Mouse (Mus musculus): Measurements from ENCODE around the gene Cox19. TPM values are rescaled to one million over a fixed set of nuclear protein-coding genes. Genes with fewer than 3 reads are reported as not detected.

Cox19 gene
- polyA plus RNA-seq, 1 experiment from 2014 or later: 68.5 TPM

DNA sequence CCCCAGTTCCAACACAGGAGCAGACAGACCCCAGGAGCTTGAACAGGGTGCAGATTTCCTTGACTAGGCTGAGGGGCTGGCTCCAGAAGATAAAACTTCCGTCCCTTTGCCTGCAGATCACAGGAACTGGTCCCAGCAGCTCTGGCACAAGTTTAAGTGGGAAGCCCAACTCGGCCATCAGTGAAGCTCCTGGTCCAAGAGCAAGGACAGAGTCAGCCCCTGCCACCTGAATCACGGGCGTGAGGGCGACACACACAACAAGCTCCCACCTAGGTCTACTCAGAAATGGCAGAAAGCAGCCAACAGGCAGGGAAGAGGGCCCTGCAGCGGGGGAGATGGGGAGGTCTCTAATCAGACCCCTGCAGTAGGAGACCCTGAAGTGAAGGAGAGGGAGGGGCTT is 19.1 kb upstream of the Cox19 start:
- 56% methylated on average over 6 of the region's 6 CpGs for WGBS (ENCODE audit: insufficient replicate concordance)
- H3K9me3 ChIP-seq (replicated peaks): no peaks in the 10 kb centered on the region
- peak overlapping the region; percentile 100 for H3K27ac ChIP-seq
- no peak for DNase-seq
- H3K9ac ChIP-seq: peak overlapping the region; percentile 93
- H3K4me3 ChIP-seq (replicated peaks): peak overlapping the region; percentile 72; the same call in 1 of the 2 replicates
- H3K36me3 ChIP-seq: no peaks in the 10 kb centered on the region
- no peaks in the 10 kb centered on the region for H3K27me3 ChIP-seq
- peak overlapping the region; percentile 93 for H3K4me2 ChIP-seq
- H3K4me1 ChIP-seq (replicated peaks): peaks cover 93% of the 10 kb centered on the region
- ATAC-seq (ENCODE audit: low read depth): no peak

DNA sequence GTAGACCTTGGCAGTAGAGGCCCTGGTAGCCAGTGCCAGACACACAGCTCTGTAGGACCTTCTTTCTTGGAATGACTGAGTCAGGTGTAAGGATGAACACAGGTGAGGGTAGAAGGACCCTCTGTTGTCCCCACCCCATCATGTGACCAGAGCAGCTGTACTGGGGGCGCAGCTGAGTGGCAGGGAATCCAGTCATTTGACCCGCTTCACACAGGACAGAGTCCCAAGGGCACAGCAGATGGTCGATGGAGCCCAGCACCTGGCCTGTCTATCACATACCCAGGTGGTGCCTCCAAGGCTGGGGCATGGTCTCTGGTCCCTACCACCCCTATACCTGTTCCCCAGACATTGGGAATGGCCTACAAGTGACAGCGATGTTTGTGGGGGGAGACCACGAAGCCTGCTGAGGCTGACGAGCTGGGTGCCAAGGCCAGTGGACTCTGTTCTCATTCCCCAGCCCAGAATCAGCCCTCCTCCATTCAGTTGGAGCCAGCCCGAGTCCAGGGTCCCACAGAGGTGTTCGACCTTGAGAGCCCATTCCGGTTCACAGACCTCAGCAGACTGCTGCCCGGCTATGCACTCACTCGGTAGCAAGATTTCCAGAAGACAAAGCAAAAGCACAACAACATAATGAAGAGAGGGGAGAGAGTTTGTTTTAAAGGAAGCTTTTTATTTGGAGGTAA is 17.6 kb upstream of the Cox19 start:
- DNase-seq: no peak
- Histone ChIP-seq H3K9me3 (replicated peaks) (no peaks in the 10 kb centered on the region), H3K4me2 (no peak overlapping the region), H3K27ac (peak overlapping the region; percentile 66), H3K27me3 (no peaks in the 10 kb centered on the region), H3K9ac (no peak overlapping the region), H3K4me1 (replicated peaks) (peaks cover 92% of the 10 kb centered on the region), H3K36me3 (peaks cover 1% of the 10 kb centered on the region; the same call in 1 of the 2 replicates), H3K4me3 (replicated peaks) (no peak overlapping the region)
- ATAC-seq (ENCODE audit: low read depth): no peak
- WGBS (ENCODE audit: insufficient replicate concordance): 80% methylated on average over 11 of the region's 11 CpGs

DNA sequence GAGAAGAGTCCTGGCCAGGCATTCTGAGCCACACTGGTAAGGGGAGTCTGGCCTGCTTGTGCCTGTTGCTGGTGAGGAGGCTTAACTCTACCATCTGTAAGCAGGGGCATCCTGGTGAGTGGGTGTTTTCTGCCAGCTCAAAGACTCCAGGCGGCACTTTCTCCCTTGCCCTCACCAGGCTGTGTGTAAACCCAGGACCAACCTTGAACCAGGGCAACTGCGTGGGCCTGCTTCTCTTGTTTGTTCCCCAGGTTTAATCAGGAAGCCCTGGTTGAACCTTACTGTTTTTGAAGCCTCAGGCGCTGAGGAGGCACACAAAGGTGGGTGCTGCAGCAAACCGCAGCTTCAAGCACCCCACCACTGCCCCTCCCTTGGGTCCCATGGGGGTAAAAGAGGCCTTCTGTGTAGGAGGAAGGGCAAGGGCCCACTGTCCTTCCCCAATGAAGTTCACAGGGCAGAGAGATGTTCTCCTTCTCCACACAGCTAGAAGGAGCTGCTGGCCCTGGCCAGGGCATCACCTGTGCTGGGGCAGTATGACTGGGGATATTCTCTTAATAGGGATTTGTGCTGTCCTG is 16.8 kb upstream of the Cox19 start:
- Histone ChIP-seq H3K9me3 (replicated peaks) (no peaks in the 10 kb centered on the region), H3K4me1 (replicated peaks) (peaks cover 84% of the 10 kb centered on the region), H3K9ac (0 out of 2 replicates have a peak overlapping the region, but pooled peaks have one; percentile 13), H3K4me3 (replicated peaks) (no peak overlapping the region), H3K27ac (peak overlapping the region; percentile 66), H3K27me3 (no peaks in the 10 kb centered on the region), H3K36me3 (peaks cover 5% of the 10 kb centered on the region), H3K4me2 (no peak overlapping the region)
- 75% methylated on average over 4 of the region's 4 CpGs for WGBS (ENCODE audit: insufficient replicate concordance)
- DNase-seq (no peak), ATAC-seq (ENCODE audit: low read depth) (no peak)

DNA sequence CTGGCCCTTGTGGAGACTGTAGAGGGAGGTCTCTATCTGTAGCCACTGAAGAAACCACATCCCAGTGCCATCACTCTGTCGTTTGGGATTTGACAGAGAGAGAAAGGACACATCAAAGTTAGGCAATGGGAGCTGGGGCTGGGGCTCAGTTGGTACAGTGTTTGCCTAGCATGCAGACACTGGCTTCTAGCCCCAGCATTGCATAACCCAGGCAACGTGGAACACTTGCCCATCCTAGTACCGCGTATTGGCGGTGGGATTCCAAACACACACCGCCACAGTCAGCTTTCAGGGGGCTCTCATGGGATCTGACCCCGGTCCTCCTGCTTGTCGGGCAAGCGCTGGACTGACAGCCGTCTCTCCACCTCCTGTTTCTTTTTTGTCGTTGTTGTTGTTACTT is 15.3 kb upstream of the Cox19 start:
- Histone ChIP-seq H3K27ac (peak overlapping the region; percentile 66), H3K27me3 (no peaks in the 10 kb centered on the region), H3K36me3 (peaks cover 7% of the 10 kb centered on the region), H3K9ac (no peak overlapping the region), H3K9me3 (replicated peaks) (no peaks in the 10 kb centered on the region), H3K4me1 (replicated peaks) (peaks cover 73% of the 10 kb centered on the region), H3K4me2 (no peak overlapping the region), H3K4me3 (replicated peaks) (no peak overlapping the region)
- ATAC-seq (ENCODE audit: low read depth) (no peak), DNase-seq (no peak)
- 69% methylated on average over 11 of the region's 11 CpGs for WGBS (ENCODE audit: insufficient replicate concordance)

DNA sequence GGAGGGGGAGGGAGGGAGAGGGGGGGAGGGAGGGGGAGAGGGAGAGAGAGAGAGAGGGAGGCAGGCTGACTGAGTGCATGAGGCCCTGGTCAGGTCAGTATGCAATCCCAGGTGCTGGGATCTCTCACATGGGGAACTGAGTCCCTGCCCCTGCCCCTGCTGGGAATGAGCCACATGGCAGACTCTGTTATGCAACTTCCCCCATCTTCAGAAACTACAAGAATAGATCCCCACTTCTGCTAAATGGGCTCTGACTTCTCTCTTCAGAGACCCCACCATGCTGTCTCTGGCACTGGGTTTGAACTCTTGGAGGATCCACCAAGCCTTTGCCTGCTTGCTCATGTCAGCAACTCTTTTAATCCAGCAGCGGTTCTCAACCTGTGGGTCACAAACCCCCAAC is 14.6 kb upstream of the Cox19 start:
- ATAC-seq (ENCODE audit: low read depth): no peak
- 45% methylated on average over 1 of the region's 1 CpGs for WGBS (ENCODE audit: insufficient replicate concordance)
- Histone ChIP-seq H3K27me3 (no peaks in the 10 kb centered on the region), H3K9ac (no peak overlapping the region), H3K27ac (peak overlapping the region; percentile 66), H3K4me3 (replicated peaks) (no peak overlapping the region), H3K4me2 (no peak overlapping the region), H3K9me3 (replicated peaks) (no peaks in the 10 kb centered on the region), H3K4me1 (replicated peaks) (peaks cover 66% of the 10 kb centered on the region), H3K36me3 (peaks cover 7% of the 10 kb centered on the region)
- DNase-seq: no peak

DNA sequence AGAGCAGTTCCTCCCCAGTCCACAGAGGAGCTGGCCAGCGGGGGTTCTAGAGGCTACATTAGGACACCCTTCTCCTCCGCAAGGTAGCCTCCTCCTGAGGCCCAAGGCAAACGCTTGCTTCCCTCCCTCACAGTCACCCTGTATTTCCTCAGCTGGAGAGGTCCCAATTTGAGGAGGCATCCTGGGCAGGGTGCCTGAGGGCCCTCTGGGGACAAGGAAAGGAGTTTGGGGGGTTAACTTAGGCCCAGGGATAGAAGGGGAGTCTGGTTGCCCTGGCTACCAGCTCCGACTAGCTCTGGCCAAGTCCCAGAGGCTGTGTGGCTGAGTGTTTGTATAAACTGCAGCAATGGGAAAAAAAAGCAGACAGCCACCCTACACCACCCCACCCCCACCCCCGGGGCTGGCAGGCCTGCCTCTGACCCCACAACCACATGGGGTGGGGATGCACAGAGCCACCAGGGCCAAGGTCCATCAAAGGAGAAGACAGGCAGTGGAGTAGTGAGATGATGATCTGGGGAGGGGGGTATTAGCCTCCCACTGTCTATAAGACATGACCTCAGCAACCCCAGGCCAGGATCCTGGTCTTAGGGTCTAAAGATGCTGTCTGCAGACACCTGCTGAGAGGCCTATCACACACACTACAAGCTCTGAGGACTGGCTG is 13.8 kb upstream of the Cox19 start:
- DNase-seq (no peak), ATAC-seq (ENCODE audit: low read depth) (0 out of 2 replicates have a peak, but pooled peaks have one; percentile 8)
- Histone ChIP-seq H3K4me2 (peak overlapping the region; percentile 19), H3K4me1 (replicated peaks) (peaks cover 58% of the 10 kb centered on the region), H3K36me3 (peaks cover 12% of the 10 kb centered on the region), H3K9me3 (replicated peaks) (no peaks in the 10 kb centered on the region), H3K27me3 (no peaks in the 10 kb centered on the region), H3K4me3 (replicated peaks) (0 out of 2 replicates have a peak overlapping the region, but pooled peaks have one; percentile 5), H3K9ac (peak overlapping the region; percentile 46), H3K27ac (peak overlapping the region; percentile 83)
- 33% methylated on average over 5 of the region's 5 CpGs for WGBS (ENCODE audit: insufficient replicate concordance)

DNA sequence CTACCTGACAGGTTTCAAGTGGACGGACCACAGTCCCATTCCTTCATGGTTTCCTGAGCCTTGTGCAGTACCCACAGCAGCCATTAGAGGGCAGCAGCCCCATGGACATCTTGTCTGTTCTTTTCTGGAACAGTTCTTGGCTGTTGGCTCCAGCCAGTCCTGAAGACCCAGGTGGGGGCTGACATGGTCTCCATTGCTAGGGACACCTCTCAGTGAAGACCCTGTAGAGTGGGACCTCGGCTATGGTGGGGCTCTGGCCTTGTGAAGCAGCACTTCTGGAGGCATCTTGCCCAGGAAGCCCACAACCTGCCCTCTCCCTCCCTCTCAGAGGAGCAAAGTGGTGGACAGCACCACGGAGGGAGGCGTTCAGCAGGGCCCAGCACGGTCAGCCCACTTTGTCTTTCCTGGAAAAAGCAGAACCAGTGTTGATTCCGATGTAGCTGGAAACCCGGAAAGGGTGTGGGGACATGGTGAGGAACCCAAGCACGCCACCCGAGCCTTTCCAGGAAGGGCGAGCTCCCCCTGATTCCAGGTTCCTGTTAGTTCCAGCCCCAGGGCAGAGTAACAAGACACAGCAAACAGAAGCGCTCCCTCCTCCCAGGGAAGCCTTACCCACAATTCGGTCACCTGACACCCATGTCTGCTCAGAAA is 13.2 kb upstream of the Cox19 start:
- Histone ChIP-seq H3K36me3 (peaks cover 12% of the 10 kb centered on the region), H3K9me3 (replicated peaks) (no peaks in the 10 kb centered on the region), H3K27me3 (no peaks in the 10 kb centered on the region), H3K27ac (peak overlapping the region; percentile 83), H3K9ac (peak overlapping the region; percentile 46), H3K4me3 (replicated peaks) (no peak overlapping the region), H3K4me2 (peak overlapping the region; percentile 19; the same call in 1 of the 2 replicates), H3K4me1 (replicated peaks) (peaks cover 52% of the 10 kb centered on the region)
- DNase-seq (peak; percentile 75), ATAC-seq (ENCODE audit: low read depth) (peak; percentile 49)
- 13% methylated on average over 12 of the region's 12 CpGs for WGBS (ENCODE audit: insufficient replicate concordance)

DNA sequence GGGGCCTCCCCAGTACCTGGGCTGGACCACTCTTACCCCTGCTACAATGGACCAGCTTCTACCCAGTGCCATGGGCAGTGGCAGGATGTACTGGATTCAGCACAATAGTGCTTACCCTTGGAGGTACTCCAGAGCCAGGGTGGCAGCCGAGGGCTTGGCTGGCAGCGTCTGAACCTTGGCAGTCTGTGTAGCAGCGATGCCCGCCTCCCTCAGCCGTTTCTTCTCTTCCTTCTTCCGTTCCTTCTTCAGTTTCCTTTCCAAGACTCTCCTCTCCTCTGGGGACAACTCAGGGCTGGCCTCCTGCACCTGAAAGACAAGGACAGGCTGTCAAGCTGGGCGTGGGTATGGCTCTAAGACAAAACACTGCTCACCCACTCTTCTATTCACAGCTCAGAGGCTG is 12.6 kb upstream of the Cox19 start:
- H3K9me3 ChIP-seq (replicated peaks): no peaks in the 10 kb centered on the region
- H3K4me2 ChIP-seq: no peak overlapping the region
- H3K36me3 ChIP-seq: peaks cover 12% of the 10 kb centered on the region
- H3K27ac ChIP-seq: no peak overlapping the region
- WGBS (ENCODE audit: insufficient replicate concordance): 52% methylated on average over 7 of the region's 7 CpGs
- H3K27me3 ChIP-seq: no peaks in the 10 kb centered on the region
- ATAC-seq (ENCODE audit: low read depth) (no peak), DNase-seq (no peak)
- H3K4me3 ChIP-seq (replicated peaks): no peak overlapping the region
- peaks cover 48% of the 10 kb centered on the region for H3K4me1 ChIP-seq (replicated peaks)
- H3K9ac ChIP-seq: no peak overlapping the region

DNA sequence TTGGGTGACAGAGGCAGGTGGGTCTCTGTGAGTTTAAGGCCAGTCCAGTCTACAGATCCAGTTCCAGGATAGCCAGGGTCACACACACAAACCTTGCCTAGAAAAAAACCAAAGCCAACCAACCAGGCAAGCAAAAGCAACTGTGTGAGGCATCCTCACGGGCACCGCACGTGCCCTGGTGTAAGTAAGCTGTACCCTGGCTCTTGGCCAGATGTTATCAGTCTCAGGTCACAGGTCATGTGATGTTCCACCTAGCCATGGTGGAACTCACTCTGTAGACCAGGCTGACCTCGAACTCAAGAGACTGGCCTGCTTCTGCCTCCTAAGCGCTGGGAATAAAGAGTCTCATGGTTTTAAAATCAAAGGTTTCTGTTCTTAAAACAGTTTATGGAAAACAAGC is 8.0 kb upstream of the Cox19 start:
- WGBS (ENCODE audit: insufficient replicate concordance): 87% methylated on average over 5 of the region's 5 CpGs
- Histone ChIP-seq H3K4me1 (replicated peaks) (peaks cover 8% of the 10 kb centered on the region), H3K9me3 (replicated peaks) (no peaks in the 10 kb centered on the region), H3K27me3 (no peaks in the 10 kb centered on the region), H3K9ac (no peak overlapping the region), H3K4me3 (replicated peaks) (no peak overlapping the region), H3K36me3 (peaks cover 12% of the 10 kb centered on the region), H3K27ac (no peak overlapping the region), H3K4me2 (no peak overlapping the region)
- ATAC-seq (ENCODE audit: low read depth): no peak
- DNase-seq: no peak

DNA sequence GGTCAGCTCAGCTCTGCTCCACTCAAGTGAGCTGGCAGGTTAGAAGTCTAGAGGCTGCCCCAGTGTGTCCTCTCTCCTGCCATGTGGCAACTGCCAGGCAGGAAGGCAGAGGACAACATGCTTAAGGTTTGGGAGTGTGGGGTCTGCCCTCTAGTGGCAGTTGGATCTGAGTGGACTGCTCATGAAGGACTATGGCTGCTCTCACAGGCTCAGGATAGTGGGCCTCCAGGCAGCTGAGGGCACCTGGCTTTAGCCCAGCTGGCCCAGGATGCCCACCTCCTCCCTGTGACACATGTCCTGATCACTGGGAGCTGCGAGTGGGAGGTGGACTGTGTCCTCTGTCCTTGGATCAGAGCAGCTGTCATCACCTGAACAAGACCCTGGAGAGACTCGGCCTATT is 7.4 kb upstream of the Cox19 start:
- H3K27me3 ChIP-seq: no peaks in the 10 kb centered on the region

DNA sequence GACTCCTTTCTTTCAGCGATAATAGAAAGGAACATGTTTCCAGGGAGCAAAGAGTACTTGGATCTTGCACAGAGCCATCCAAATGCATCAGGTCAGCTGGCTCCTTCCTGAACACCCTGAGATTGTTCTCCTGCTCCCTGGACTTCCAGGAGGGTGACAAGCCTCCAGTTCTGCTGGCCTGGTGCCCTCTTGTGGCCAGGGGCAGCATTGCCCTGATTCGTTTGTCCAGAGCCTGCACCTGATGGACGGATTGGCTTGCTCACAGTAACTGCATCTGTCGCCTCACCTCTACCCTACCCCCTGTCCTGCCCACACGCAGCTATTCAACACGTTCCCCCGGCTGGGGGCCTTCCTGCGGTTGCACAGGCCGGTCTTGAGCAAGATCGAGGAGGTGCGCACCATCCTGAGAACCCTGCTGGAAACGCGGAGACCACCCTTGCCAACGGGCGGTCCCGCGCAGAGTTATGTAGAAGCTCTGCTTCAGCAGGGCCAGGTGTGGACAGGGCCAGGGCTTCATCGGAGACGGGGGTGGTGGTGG is 4.1 kb upstream of the Cox19 start:
- Histone ChIP-seq H3K9ac (no peak overlapping the region), H3K36me3 (peaks cover 1% of the 10 kb centered on the region; the same call in 1 of the 2 replicates), H3K4me2 (no peak overlapping the region), H3K4me1 (replicated peaks) (peaks cover 44% of the 10 kb centered on the region), H3K27me3 (no peaks in the 10 kb centered on the region), H3K27ac (no peak overlapping the region), H3K4me3 (replicated peaks) (no peak overlapping the region), H3K9me3 (replicated peaks) (no peaks in the 10 kb centered on the region)
- ATAC-seq (ENCODE audit: low read depth) (0 out of 2 replicates have a peak, but pooled peaks have one; percentile 19), DNase-seq (peak; percentile 66)
- WGBS (ENCODE audit: insufficient replicate concordance): 32% methylated on average over 19 of the region's 19 CpGs

More for the DNA sequence above, 7.4 kb upstream of the Cox19 start:
- H3K9ac ChIP-seq: no peak overlapping the region
- no peak overlapping the region for H3K4me3 ChIP-seq (replicated peaks)
- H3K36me3 ChIP-seq: peaks cover 10% of the 10 kb centered on the region
- ATAC-seq (ENCODE audit: low read depth) (no peak), DNase-seq (no peak)
- no peaks in the 10 kb centered on the region for H3K9me3 ChIP-seq (replicated peaks)
- 64% methylated on average over 2 of the region's 2 CpGs for WGBS (ENCODE audit: insufficient replicate concordance)
- H3K27ac ChIP-seq: no peak overlapping the region
- H3K4me1 ChIP-seq (replicated peaks): peaks cover 10% of the 10 kb centered on the region
- H3K4me2 ChIP-seq: no peak overlapping the region

Data from liver, embryonic 13.5 days (tissue).